Mouse (Mus musculus) midbrain, embryonic 14.5 days (tissue): ENCODE results near the gene Ttll7. TPM values are rescaled to one million over a fixed set of nuclear protein-coding genes. Genes with fewer than 3 reads are reported as not detected.

Source experiments
- ATAC-seq: fragments of 200-750 bp; cut with Nextera tagmentation; 2 replicates; pipeline ENCODE4 v1.8.0; 2017; ENCODE audit warnings: moderate number of reproducible peaks, moderate library complexity; ENCODE audit not compliant: low FRiP score, low TSS enrichment
- DNase-seq: peaks from one replicate; pipeline ENCODE4 v3.0.0-alpha.2; 2015
- H3K27ac ChIP-seq: fragments of 300-500 bp; sonication (generic); replicated peaks from 2 replicates; pipeline ENCODE4 v1.5.1; 2014; ENCODE audit warnings: mild to moderate bottlenecking, low read depth, low read length, moderate library complexity
- H3K27me3 ChIP-seq: fragments of 300-500 bp; sonication (generic); 2 replicates; pipeline ENCODE4 v1.6.1; 2014; ENCODE audit warnings: low read length, control low read depth, mixed read lengths; ENCODE audit not compliant: control insufficient read depth, insufficient read depth
- H3K36me3 ChIP-seq: fragments of 300-500 bp; sonication (generic); 2 replicates; pipeline ENCODE4 v1.6.1; 2014; ENCODE audit warnings: low read length, control low read depth; ENCODE audit not compliant: control insufficient read depth, insufficient read depth
- H3K4me1 ChIP-seq: fragments of 300-500 bp; sonication (generic); 2 replicates; pipeline ENCODE4 v1.6.1; 2014; ENCODE audit warnings: mild to moderate bottlenecking, antibody characterized with exemption, low read length, control low read depth; ENCODE audit not compliant: control insufficient read depth, insufficient read depth
- H3K4me2 ChIP-seq: fragments of 300-500 bp; sonication (generic); 2 replicates; pipeline ENCODE4 v1.6.1; 2014; ENCODE audit warnings: mild to moderate bottlenecking, low read length, moderate library complexity
- H3K4me3 ChIP-seq: fragments of 300-500 bp; sonication (generic); replicated peaks from 2 replicates; pipeline ENCODE4 v1.5.1; 2014; ENCODE audit warnings: low read depth, low read length
- H3K9ac ChIP-seq: fragments of 300-500 bp; sonication (generic); replicated peaks from 2 replicates; pipeline ENCODE4 v1.6.1; 2014; ENCODE audit warnings: mild to moderate bottlenecking, low read length, moderate library complexity
- H3K9me3 ChIP-seq: fragments of 300-500 bp; sonication (generic); 2 replicates; pipeline ENCODE4 v1.6.1; 2016; ENCODE audit warnings: low read length, control low read depth, mixed read lengths; ENCODE audit not compliant: control insufficient read depth
- WGBS: fragments of 180-500 bp; shearing (Covaris S2); extraction: QIAGEN DNeasy Blood & Tissue Kit; methylation state at CpG from one replicate; pipeline ENCODE4 v1.1.7; 2014; 5-methylcytosine and 5-hydroxymethylcytosine counted together
- polyA plus RNA-seq: library from polyadenylated mRNA; unstranded; fragments of >200 nt; fragmentation: Nextera tagmentation; extraction: Ambion mirVana; gene quantifications from 2 replicates; pipeline ENCODE4 v1.2.1, GENCODE M21; 2014

Gene Ttll7
- polyA plus RNA-seq, 1 experiment from 2014 or later: 8.4 TPM

GRCm38 (mm10) chr3:146848112-146848511 lies 4.1 kb upstream of the Ttll7 start:
- ATAC-seq (no peak), DNase-seq (no peak)
- H3K27ac ChIP-seq: no peak overlapping the region
- no peaks in the 10 kb centered on the region for H3K27me3 ChIP-seq
- no peaks in the 10 kb centered on the region for H3K36me3 ChIP-seq
- no peak overlapping the region for H3K9ac ChIP-seq
- H3K4me2 ChIP-seq: no peak overlapping the region
- H3K9me3 ChIP-seq: no peaks in the 10 kb centered on the region
- H3K4me3 ChIP-seq: no peak overlapping the region
- H3K4me1 ChIP-seq: 0 out of 2 replicates have a peak, but pooled peaks cover 4% of the 10 kb centered on the region
- 91% methylated on average over 8 of the region's 8 CpGs for WGBS

GRCm38 (mm10) chr3:146849360-146849759 lies 2.8 kb upstream of the Ttll7 start:
- H3K4me2 ChIP-seq: no peak overlapping the region
- no peak for ATAC-seq
- 91% methylated on average over 7 of the region's 7 CpGs for WGBS

GRCm38 (mm10) chr3:146854473-146855087 lies 2.4 kb downstream of the Ttll7 start:
- Histone ChIP-seq H3K9ac (no peak overlapping the region), H3K4me3 (no peak overlapping the region; the same call in 1 of the 2 replicates), H3K4me1 (peaks cover 17% of the 10 kb centered on the region), H3K4me2 (peak overlapping the region; percentile 71; the same call in 1 of the 2 replicates), H3K27me3 (no peaks in the 10 kb centered on the region), H3K36me3 (no peaks in the 10 kb centered on the region), H3K9me3 (no peaks in the 10 kb centered on the region), H3K27ac (no peak overlapping the region)
- no peak for ATAC-seq
- 74% methylated on average over 7 of the region's 7 CpGs for WGBS
- no peak for DNase-seq

More at GRCm38 (mm10) chr3:146849360-146849759, 2.8 kb upstream of the Ttll7 start:
- no peaks in the 10 kb centered on the region for H3K9me3 ChIP-seq
- no peak overlapping the region for H3K9ac ChIP-seq
- peaks cover 17% of the 10 kb centered on the region for H3K4me1 ChIP-seq
- H3K4me3 ChIP-seq: no peak overlapping the region
- no peak for DNase-seq
- no peaks in the 10 kb centered on the region for H3K27me3 ChIP-seq
- H3K36me3 ChIP-seq: no peaks in the 10 kb centered on the region
- H3K27ac ChIP-seq: no peak overlapping the region

GRCm38 (mm10) chr3:146857373-146857772 lies 5.2 kb downstream of the Ttll7 start:
- no peak for DNase-seq
- Histone ChIP-seq H3K9me3 (no peaks in the 10 kb centered on the region), H3K4me1 (peaks cover 12% of the 10 kb centered on the region), H3K27me3 (no peaks in the 10 kb centered on the region), H3K4me2 (no peak overlapping the region), H3K27ac (no peak overlapping the region), H3K36me3 (no peaks in the 10 kb centered on the region), H3K4me3 (no peak overlapping the region), H3K9ac (no peak overlapping the region)
- no peak for ATAC-seq
- WGBS: 76% methylated on average over 10 of the region's 10 CpGs

GRCm38 (mm10) chr3:146860308-146860707 lies 8.1 kb downstream of the Ttll7 start:
- Histone ChIP-seq H3K9me3 (no peaks in the 10 kb centered on the region), H3K4me2 (no peak overlapping the region), H3K27me3 (no peaks in the 10 kb centered on the region), H3K9ac (no peak overlapping the region), H3K4me3 (no peak overlapping the region), H3K27ac (no peak overlapping the region), H3K36me3 (no peaks in the 10 kb centered on the region), H3K4me1 (no peaks in the 10 kb centered on the region)
- ATAC-seq (no peak), DNase-seq (no peak)
- 89% methylated on average over 2 of the region's 2 CpGs for WGBS

GRCm38 (mm10) chr3:146866563-146866962 lies 14.4 kb downstream of the Ttll7 start:
- 39% methylated on average over 4 of the region's 4 CpGs for WGBS
- DNase-seq: no peak
- Histone ChIP-seq H3K27ac (no peak overlapping the region), H3K9me3 (no peaks in the 10 kb centered on the region), H3K4me2 (no peak overlapping the region), H3K9ac (no peak overlapping the region), H3K36me3 (no peaks in the 10 kb centered on the region), H3K27me3 (no peaks in the 10 kb centered on the region), H3K4me1 (no peaks in the 10 kb centered on the region), H3K4me3 (no peak overlapping the region)
- no peak for ATAC-seq

GRCm38 (mm10) chr3:146871954-146872353 lies 19.8 kb downstream of the Ttll7 start:
- no peaks in the 10 kb centered on the region for H3K36me3 ChIP-seq
- no peaks in the 10 kb centered on the region for H3K4me1 ChIP-seq
- DNase-seq: no peak
- H3K27ac ChIP-seq: no peak overlapping the region
- H3K4me3 ChIP-seq: no peak overlapping the region
- no peaks in the 10 kb centered on the region for H3K27me3 ChIP-seq
- H3K4me2 ChIP-seq: no peak overlapping the region
- H3K9me3 ChIP-seq: no peaks in the 10 kb centered on the region
- WGBS: 87% methylated on average over 3 of the region's 3 CpGs
- no peak overlapping the region for H3K9ac ChIP-seq
- no peak for ATAC-seq

GRCm38 (mm10) chr3:146875929-146876328 lies 23.8 kb downstream of the Ttll7 start:
- Histone ChIP-seq H3K27ac (no peak overlapping the region), H3K9ac (no peak overlapping the region), H3K4me2 (no peak overlapping the region), H3K36me3 (no peaks in the 10 kb centered on the region), H3K9me3 (no peaks in the 10 kb centered on the region), H3K4me1 (no peaks in the 10 kb centered on the region), H3K27me3 (no peaks in the 10 kb centered on the region), H3K4me3 (no peak overlapping the region)
- WGBS: 89% methylated on average over 2 of the region's 2 CpGs
- no peak for ATAC-seq
- no peak for DNase-seq

GRCm38 (mm10) chr3:146893931-146894330 lies 41.8 kb downstream of the Ttll7 start:
- peaks cover 6% of the 10 kb centered on the region; the same call in 1 of the 2 replicates for H3K36me3 ChIP-seq
- WGBS: 94% methylated on average over 13 of the region's 13 CpGs
- no peaks in the 10 kb centered on the region for H3K4me1 ChIP-seq
- no peaks in the 10 kb centered on the region for H3K27me3 ChIP-seq
- DNase-seq: no peak
- H3K4me3 ChIP-seq: no peak overlapping the region
- no peak overlapping the region for H3K4me2 ChIP-seq
- H3K9me3 ChIP-seq: no peaks in the 10 kb centered on the region
- H3K27ac ChIP-seq: no peak overlapping the region
- H3K9ac ChIP-seq: no peak overlapping the region
- no peak for ATAC-seq
